Mouse (Mus musculus): ENCODE data around the gene Cyp27a1. TPM values are rescaled to one million over a fixed set of nuclear protein-coding genes. Genes with fewer than 3 reads are reported as not detected.

Gene Cyp27a1
- polyA plus RNA-seq, 1 experiment, result 165 TPM

DNA sequence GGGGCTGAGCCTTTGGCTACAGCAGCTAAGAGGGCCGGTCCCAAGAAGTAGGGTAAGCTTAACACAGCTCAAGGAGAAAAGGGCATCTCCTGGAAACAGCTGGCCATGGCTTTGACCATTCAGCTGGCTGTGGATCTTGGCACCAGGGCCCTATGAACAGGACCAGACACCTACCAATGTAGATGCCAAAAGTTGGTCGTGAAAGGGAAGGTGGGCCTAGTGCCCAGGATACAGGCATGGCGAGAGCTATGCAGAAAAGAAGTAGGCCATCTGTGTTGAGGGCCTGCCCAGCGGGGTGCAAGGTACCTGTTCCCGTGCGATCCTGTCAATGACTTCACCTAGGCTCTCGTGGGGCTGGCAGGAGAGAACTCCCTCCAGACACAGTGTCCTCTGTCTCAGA, 27.5 kb downstream of the Cyp27a1 start:
- no peak overlapping the region for H3K4me3 ChIP-seq (ENCODE audit: insufficient read depth, low read length)
- no peaks in the 10 kb centered on the region for H3K4me1 ChIP-seq (ENCODE audit: control insufficient read depth, insufficient read depth, low read length)
- TF ChIP-seq CTCF (IDR thresholded peaks at IDR 0.05; ENCODE audit: low read depth, low read length) (no peak), POLR2A (IDR thresholded peaks at IDR 0.05; ENCODE audit: borderline replicate concordance, low read depth, low read length) (no peak)
- no peak overlapping the region for H3K27ac ChIP-seq (ENCODE audit: insufficient read depth, low read depth, low read length)

GRCm38 (mm10) chr1:74747335-74747734, 34.0 kb downstream of the Cyp27a1 start:
- Histone ChIP-seq H3K4me3 (ENCODE audit: insufficient read depth, low read length) (no peak overlapping the region), H3K27ac (ENCODE audit: insufficient read depth, low read depth, low read length) (no peak overlapping the region), H3K4me1 (ENCODE audit: control insufficient read depth, insufficient read depth, low read length) (no peaks in the 10 kb centered on the region)
- no peak for TF ChIP-seq POLR2A (IDR thresholded peaks at IDR 0.05; ENCODE audit: borderline replicate concordance, low read depth, low read length)
- no peak for TF ChIP-seq CTCF (IDR thresholded peaks at IDR 0.05; ENCODE audit: low read depth, low read length)

DNA sequence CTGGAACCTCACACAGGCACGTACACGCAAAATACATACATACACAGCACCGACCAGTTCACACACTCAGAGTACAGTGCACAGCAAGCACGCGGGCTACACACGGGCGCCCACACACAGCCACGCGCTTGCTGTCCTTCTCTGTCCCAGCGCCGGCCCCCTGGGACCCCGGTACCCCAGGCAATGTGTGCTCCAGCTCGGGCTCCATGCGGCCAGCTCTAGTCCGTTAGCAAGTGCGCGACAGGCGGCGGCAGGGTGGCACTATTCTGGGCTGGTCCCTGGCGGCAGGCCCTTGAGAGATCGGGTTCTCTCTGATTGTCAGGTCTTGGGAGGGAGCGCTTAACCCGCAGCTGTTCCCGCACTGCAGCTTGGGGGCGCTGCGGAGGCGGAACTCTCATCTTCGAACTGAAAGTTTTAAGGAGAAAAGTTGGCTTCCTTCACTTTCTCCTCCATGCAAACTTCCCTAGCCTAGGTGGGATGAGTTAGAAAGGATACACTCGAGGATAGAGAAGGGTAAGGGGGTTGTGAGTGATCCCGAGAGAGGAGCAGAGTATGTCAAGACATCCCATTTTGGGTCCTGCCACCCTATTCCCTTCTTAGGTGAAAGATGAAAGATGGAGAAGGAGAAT, 35.4 kb downstream of the Cyp27a1 start, which contains the start of gene Prkag3:
Gene Prkag3, minus strand, starts transcription at position 579 of the 629 bp plus-strand sequence.
- H3K4me1 ChIP-seq (ENCODE audit: control insufficient read depth, insufficient read depth, low read length), result no peaks in the 10 kb centered on the region
- TF ChIP-seq POLR2A (IDR thresholded peaks at IDR 0.05; ENCODE audit: borderline replicate concordance, low read depth, low read length) (no peak), CTCF (IDR thresholded peaks at IDR 0.05; ENCODE audit: low read depth, low read length) (peak; percentile 49; the same call in 1 of the 2 replicates)
- peak within 1 kb of the TSS; percentile 39 for H3K4me3 ChIP-seq (ENCODE audit: insufficient read depth, low read length)
- no peak within 1 kb of the TSS for H3K27ac ChIP-seq (ENCODE audit: insufficient read depth, low read depth, low read length)

GRCm38 (mm10) chr1:74749301-74749700, 35.9 kb downstream of the Cyp27a1 start:
- H3K4me1 ChIP-seq (ENCODE audit: control insufficient read depth, insufficient read depth, low read length), result no peaks in the 10 kb centered on the region
- no peak for TF ChIP-seq POLR2A (IDR thresholded peaks at IDR 0.05; ENCODE audit: borderline replicate concordance, low read depth, low read length)
- TF ChIP-seq CTCF (IDR thresholded peaks at IDR 0.05; ENCODE audit: low read depth, low read length), result no peak
- H3K4me3 ChIP-seq (ENCODE audit: insufficient read depth, low read length), result no peak overlapping the region
- H3K27ac ChIP-seq (ENCODE audit: insufficient read depth, low read depth, low read length), result no peak overlapping the region

DNA sequence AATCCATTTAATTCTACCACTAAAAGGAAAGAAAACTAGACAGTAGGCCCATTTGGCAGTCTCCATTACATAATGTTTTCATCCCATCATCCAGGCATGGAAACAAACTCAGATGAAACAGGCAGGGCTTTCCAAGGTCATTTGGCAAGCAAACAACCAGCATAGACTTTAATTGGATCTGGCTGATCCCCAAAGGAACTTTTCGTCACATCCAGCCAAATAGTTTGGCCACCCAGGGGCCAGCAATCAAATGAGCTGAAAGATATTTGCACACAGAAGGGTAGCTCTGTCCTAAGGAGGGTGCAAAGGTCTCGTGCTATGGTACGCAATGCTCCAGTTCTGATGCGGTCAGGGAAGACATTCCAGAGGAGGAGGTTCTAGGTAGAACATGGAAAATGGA, 37.3 kb downstream of the Cyp27a1 start:
- Histone ChIP-seq H3K4me1 (ENCODE audit: control insufficient read depth, insufficient read depth, low read length) (no peaks in the 10 kb centered on the region), H3K27ac (ENCODE audit: insufficient read depth, low read depth, low read length) (no peak overlapping the region), H3K4me3 (ENCODE audit: insufficient read depth, low read length) (no peak overlapping the region)
- TF ChIP-seq CTCF (IDR thresholded peaks at IDR 0.05; ENCODE audit: low read depth, low read length) (no peak), POLR2A (IDR thresholded peaks at IDR 0.05; ENCODE audit: borderline replicate concordance, low read depth, low read length) (no peak)

GRCm38 (mm10) chr1:74752150-74752549, 38.8 kb downstream of the Cyp27a1 start:
- TF ChIP-seq CTCF (IDR thresholded peaks at IDR 0.05; ENCODE audit: low read depth, low read length) (no peak), POLR2A (IDR thresholded peaks at IDR 0.05; ENCODE audit: borderline replicate concordance, low read depth, low read length) (no peak)

DNA sequence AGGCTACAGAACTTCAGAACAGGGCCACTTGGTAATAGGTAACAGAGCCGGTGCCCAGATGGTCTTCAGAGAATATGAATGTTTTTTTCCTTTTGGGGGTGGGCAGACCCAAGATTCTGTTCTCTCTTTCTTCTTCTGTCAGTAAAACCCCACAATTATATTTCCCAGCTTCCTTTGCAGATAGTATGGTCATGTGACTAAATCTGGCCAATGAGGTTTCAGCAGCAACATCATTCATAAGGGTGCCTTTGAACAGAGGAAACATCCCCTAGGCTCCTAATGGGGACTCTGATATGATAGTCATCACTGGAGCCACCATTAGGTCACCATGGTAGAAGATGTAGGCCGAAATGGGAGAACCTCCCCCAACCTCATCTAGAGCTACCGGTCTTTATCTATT, 39.5 kb downstream of the Cyp27a1 start:
- Histone ChIP-seq H3K27ac (ENCODE audit: insufficient read depth, low read depth, low read length) (no peak overlapping the region), H3K4me1 (ENCODE audit: control insufficient read depth, insufficient read depth, low read length) (no peaks in the 10 kb centered on the region), H3K4me3 (ENCODE audit: insufficient read depth, low read length) (no peak overlapping the region)
- TF ChIP-seq CTCF (IDR thresholded peaks at IDR 0.05; ENCODE audit: low read depth, low read length), result no peak
- TF ChIP-seq POLR2A (IDR thresholded peaks at IDR 0.05; ENCODE audit: borderline replicate concordance, low read depth, low read length), result no peak

More at GRCm38 (mm10) chr1:74752150-74752549, 38.8 kb downstream of the Cyp27a1 start:
- Histone ChIP-seq H3K4me1 (ENCODE audit: control insufficient read depth, insufficient read depth, low read length) (no peaks in the 10 kb centered on the region), H3K27ac (ENCODE audit: insufficient read depth, low read depth, low read length) (no peak overlapping the region), H3K4me3 (ENCODE audit: insufficient read depth, low read length) (no peak overlapping the region)

DNA sequence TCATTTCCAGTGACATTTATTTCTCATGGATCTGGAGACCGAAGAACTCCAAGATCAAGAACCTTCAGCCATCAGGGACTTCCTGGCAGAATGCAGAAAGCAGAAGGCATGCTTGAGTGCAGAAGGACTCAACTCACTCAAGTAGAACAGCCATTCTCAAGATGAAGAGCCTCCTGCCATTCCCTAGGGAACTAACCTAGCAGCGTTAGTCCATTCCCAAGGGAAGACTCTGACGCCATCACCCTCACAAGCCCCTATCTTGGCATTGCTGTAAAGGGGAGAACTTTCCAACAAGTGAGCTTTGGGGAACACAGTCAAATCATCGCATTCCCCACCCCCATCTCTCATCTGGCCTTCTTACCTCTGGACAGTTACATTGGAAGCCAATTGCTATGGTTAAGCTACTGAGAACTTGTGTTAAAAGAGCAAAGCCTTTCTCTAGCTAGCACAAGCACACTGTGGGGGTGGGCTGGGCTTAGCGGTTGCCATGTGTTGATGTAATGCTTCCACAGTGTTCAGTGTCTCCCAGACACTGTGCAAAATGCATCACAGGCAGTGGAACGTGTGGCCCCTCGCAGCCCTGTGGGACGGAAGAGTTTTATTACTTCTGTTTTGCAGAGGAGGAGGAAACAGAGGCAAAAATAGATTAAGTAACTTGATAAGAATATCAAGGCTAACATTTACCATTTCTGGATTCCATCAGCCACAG, 40.0 kb downstream of the Cyp27a1 start:
- TF ChIP-seq CTCF (IDR thresholded peaks at IDR 0.05; ENCODE audit: low read depth, low read length), result no peak
- no peak for TF ChIP-seq POLR2A (IDR thresholded peaks at IDR 0.05; ENCODE audit: borderline replicate concordance, low read depth, low read length)
- Histone ChIP-seq H3K4me1 (ENCODE audit: control insufficient read depth, insufficient read depth, low read length) (no peaks in the 10 kb centered on the region), H3K27ac (ENCODE audit: insufficient read depth, low read depth, low read length) (no peak overlapping the region), H3K4me3 (ENCODE audit: insufficient read depth, low read length) (no peak overlapping the region)

- Histone ChIP-seq H3K4me3 (ENCODE audit: insufficient read depth, low read length) (no peak overlapping the region), H3K27ac (ENCODE audit: insufficient read depth, low read depth, low read length) (no peak overlapping the region), H3K4me1 (ENCODE audit: control insufficient read depth, insufficient read depth, low read length) (no peaks in the 10 kb centered on the region)
- TF ChIP-seq POLR2A (IDR thresholded peaks at IDR 0.05; ENCODE audit: borderline replicate concordance, low read depth, low read length) (no peak), CTCF (IDR thresholded peaks at IDR 0.05; ENCODE audit: low read depth, low read length) (no peak)
Measured at GRCm38 (mm10) chr1:74754175-74754785, 40.9 kb downstream of the Cyp27a1 start.

DNA sequence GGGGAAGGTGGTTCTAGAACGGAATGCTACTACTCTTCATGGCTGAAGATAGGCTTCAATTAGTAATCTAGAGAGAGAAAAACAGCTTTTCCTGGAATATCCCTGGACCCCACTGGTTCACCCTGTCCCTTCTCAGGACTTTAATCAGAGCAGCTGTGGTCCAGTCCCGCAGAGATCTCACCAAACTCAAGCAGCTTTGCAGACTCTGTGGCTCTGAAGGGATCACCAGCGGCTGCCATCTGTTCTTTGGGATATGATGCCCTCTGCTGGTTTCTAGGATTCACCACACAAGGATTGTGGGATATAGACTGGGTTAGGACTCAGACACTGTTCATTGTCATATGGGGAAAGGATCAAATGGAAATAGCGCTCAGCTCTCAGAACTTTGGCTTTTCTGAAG, 46.4 kb downstream of the Cyp27a1 start:
- Histone ChIP-seq H3K4me1 (ENCODE audit: control insufficient read depth, insufficient read depth, low read length) (0 out of 2 replicates have a peak, but pooled peaks cover 3% of the 10 kb centered on the region), H3K27ac (ENCODE audit: insufficient read depth, low read depth, low read length) (no peak overlapping the region), H3K4me3 (ENCODE audit: insufficient read depth, low read length) (no peak overlapping the region)
- TF ChIP-seq POLR2A (IDR thresholded peaks at IDR 0.05; ENCODE audit: borderline replicate concordance, low read depth, low read length), result no peak
- 0 out of 2 replicates have a peak, but pooled peaks have one; percentile 32 for TF ChIP-seq CTCF (IDR thresholded peaks at IDR 0.05; ENCODE audit: low read depth, low read length)
